Mouse (Mus musculus) mouse trophoblast stem cell (cell line): ENCODE results near the gene Ttll12.

ENCODE experiments used
- in situ Hi-C, 2 experiments: fragments of 300-500 bp; cut with MseI, MboI; formaldehyde crosslinking; loops; 2 replicates in 1 of 2; 3 replicates in 1 of 2; pipeline ENCODE4 v1.15.1; 2025

Gene Ttll12

GRCm38 (mm10) chr15:83563327-83563856 is 31.6 kb downstream of the Ttll12 start, which contains the start of the genes Tspo and Mcat:
Tspo (plus strand) TSS chr15:83563592.
Mcat (minus strand) TSS chr15:83563787.
- in situ Hi-C loops, result no loop called here

DNA sequence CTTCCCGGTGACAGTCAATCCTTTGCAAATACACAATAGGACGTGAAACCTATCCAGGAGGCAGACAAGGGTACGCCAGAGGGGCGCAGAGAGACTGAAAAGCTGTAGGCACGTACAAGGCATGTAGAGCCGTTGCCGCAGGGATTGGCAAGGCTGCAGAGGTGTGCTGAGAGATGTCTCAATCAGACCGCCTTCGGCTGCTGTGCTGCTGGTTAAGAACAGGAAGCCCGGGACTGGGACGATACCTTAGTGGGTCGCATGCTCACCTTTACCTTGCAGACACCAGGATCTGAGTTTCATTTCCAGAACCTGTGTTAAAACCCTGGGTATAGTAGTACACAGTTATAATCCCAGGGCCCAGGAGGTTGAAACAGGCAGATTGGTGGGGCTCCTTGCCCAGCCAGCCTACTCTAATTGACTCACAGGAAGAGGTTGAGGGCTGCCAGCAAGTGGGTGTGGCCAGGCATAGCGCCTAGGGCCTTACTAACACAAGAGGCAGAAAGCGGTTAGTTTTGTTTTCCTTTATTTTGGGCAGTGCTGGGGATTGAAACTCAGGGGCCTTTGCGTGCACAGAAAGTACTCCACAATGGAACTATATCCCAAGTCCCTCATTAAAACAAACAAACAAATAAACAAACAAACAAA is 32.2 kb downstream of the Ttll12 start:
- in situ Hi-C loops, result no loop called here

DNA sequence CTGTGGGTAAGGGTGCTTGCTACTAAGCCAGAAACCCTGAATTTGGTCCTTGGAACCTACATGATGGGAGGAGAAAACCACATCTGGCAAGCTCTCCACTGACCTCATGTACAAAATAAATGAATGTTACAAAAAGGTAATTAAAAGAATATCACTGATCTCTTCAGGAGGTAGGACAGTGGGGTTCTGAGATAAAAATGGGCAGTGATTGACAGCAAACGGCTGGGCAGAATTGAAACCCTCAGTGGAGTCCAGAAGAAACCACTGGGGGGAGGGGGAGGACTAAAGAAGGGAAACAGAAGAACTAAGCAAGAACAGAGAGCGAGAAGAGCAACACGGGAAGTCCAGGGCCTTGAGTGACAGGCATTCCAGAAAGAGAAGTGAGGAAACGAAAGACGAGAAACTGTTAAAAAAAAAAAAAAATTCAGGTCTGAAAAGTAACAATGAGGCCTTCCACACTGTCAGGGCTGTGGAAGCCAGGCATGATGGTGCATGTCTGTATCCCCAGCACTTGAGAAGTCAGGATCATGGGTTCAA is 33.9 kb downstream of the Ttll12 start:
- in situ Hi-C loops, result no loop called here

DNA sequence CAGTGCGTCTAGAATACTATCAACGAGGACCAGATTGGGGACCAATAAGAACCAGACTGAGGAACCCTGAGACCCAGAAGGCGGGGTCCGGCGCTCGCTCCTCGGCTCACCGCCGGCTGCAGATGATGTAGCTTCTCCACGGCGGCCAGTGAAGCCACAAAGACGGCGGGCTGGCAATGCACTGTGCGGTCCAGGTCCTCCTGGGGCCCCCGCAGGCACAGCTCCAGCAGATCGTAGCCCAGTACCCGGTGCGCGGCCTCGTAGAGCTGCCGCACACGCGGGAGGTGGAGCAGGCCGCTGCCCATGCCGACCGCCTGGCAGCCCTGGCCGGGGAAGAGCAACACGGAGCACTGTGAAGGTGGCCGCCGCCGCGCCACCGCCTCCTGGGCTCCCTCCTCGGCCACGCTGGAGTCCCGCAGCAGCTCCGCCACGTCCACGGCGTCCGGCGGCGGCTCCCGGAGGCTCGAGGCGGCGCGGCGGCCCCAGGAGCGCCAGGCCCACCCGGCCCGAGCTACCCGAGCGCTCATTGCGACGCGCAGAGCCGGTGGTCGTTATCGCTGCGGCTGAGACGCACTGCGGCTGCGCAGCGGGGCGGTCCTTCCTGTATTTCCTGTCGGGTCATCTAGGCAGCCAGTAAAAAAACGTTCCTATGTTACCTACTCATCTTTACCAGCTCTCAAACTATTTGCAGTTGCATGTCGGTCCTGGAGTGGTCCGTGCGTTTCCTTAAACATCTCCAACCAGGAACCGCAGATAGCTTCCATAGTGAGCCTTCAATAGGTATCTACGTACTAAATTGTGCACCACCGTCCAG is 39.6 kb downstream of the Ttll12 start:
- in situ Hi-C loops, result no loop called here

GRCm38 (mm10) chr15:83553831-83554230 is 41.1 kb downstream of the Ttll12 start:
- in situ Hi-C loops, result no loop called here

DNA sequence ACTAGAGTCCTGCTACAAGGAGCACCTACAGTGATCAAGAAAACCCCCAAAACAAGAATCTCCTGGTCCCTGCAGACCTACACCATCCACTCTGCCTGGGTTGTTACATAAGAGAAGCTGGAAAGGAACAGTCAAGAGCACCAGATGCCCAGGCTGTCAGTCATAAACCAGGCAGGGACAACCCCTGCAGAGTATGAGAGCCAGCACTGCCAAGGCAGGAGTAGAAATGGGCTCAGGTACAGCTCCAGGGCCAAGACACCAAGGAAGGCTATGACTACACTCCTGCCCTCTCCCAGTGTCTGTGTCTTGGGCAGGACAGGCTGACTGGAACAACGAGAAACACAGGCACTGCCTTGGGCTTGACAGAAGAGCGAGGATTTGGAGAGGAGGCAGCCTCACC is 44.8 kb downstream of the Ttll12 start:
- in situ Hi-C loops, result no loop called here

DNA sequence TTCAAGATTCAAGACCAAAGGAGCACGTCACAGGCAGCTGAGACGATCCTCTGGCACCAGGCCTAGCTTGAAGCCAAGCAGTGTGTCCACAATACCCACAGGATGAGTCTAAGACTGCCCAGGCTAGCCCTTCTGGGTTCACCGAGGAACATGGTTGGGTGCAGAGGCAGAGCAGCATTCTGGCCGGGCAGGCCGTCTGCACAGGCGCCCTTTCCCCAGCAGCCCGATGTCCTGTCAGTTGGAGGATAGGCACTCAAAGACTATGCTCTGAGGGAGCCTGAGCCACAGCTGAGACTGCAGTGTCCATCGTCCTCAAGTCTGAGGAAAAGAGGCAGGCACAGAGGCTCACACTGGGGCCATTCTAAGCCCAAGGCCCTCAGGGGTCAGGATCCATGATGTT is 47.8 kb downstream of the Ttll12 start:
- in situ Hi-C loops, result no loop called here

GRCm38 (mm10) chr15:83546029-83546428 is 48.9 kb downstream of the Ttll12 start:
- in situ Hi-C loops, result no loop called here

GRCm38 (mm10) chr15:83541647-83542287 is 53.2 kb downstream of the Ttll12 start:
- in situ Hi-C loops, result no loop called here

GRCm38 (mm10) chr15:83539905-83540304 is 55.1 kb downstream of the Ttll12 start:
- in situ Hi-C loops, result no loop called here

- in situ Hi-C loops, result no loop called here
Observed at GRCm38 (mm10) chr15:83538855-83539254, 56.1 kb downstream of the Ttll12 start.

DNA sequence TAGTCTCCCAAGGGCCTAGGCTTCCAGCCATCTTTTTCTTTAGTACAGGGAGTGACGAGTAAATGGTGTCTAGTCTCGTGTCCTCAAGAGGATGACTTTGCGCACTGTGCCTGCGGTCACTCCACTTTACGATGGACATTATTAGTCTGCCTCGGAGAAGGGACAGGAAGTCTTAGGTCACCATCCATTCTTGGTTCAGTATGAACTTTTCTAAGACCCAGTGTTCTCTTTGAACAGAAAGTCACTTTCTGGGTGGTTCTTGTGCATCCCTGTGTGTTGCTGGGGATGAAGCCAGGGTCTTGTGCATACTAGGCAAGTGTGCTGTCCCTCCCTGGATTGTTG is 59.1 kb downstream of the Ttll12 start:
- in situ Hi-C loops, result no loop called here

- in situ Hi-C loops, result no loop called here
Observed at GRCm38 (mm10) chr15:83534960-83535889, 59.7 kb downstream of the Ttll12 start.

- in situ Hi-C loops, result no loop called here
Observed at GRCm38 (mm10) chr15:83532606-83533005, 62.4 kb downstream of the Ttll12 start.

- in situ Hi-C loops, result no loop called here
Observed at GRCm38 (mm10) chr15:83531961-83532469, 62.9 kb downstream of the Ttll12 start.

GRCm38 (mm10) chr15:83530688-83531087 is 64.3 kb downstream of the Ttll12 start:
- in situ Hi-C loops, result no loop called here

GRCm38 (mm10) chr15:83530233-83530632 is 64.7 kb downstream of the Ttll12 start:
- in situ Hi-C loops, result no loop called here

GRCm38 (mm10) chr15:83529765-83530164 is 65.2 kb downstream of the Ttll12 start:
- in situ Hi-C loops, result no loop called here

GRCm38 (mm10) chr15:83528892-83529291 is 66.1 kb downstream of the Ttll12 start:
- in situ Hi-C loops, result no loop called here

- in situ Hi-C loops, result no loop called here
Observed at GRCm38 (mm10) chr15:83527747-83528146, 67.2 kb downstream of the Ttll12 start.

DNA sequence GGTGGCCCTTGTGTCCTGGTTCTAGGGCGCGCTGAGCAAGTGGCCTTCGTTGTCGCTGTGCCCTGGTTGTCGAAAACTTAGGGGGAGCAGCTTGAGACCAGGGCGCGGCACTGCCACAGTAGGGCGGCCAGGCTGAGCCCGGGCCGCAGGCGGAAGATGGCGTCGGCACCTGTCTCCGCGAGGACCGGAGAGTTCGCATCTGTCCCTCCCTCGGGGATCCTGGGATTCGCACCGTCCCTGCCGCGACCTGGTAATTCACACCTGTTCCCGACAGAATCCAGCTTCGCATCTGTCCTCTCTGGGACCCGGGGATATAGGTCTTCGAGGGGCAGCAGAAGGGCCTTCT is 67.9 kb downstream of the Ttll12 start:
- in situ Hi-C loops, result no loop called here
